Mouse (Mus musculus) 416B (cell line): ENCODE measurements at regions not wholly inside any gene's neighbourhood (a gene's known extent, or its start where the extent isn't known, plus 50 kb on each side); places are given as distances from the start of the nearest gene placed in this dataset.
A peak's percentile ranks its signal among the peaks of the same experiment; 100 is the strongest.

ENCODE experiments used
- DNase-seq: peaks from one replicate; pipeline ENCODE4 v3.0.0; 2011; ENCODE audit warnings: low read depth

DNA sequence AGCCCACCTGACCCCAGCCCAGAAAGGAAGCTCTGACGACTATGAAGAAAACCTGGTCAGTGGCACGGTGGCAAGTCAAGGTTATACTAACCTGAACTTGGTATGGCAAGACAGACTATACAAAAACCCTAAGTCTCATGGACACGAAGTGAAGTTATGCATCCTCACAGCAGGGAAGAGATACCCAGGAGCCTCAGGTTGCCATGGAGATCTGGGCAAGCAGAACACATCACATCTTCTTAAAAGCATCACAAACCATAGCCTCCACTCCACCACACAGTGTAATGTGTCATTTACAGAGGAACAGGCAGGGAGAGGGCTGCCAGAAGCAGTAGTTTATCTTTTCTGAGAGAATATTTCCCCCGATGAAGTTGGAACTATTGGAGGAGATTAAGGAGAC lies 146.5 kb downstream of the Slc39a8 start:
- DNase-seq = no peak

DNA sequence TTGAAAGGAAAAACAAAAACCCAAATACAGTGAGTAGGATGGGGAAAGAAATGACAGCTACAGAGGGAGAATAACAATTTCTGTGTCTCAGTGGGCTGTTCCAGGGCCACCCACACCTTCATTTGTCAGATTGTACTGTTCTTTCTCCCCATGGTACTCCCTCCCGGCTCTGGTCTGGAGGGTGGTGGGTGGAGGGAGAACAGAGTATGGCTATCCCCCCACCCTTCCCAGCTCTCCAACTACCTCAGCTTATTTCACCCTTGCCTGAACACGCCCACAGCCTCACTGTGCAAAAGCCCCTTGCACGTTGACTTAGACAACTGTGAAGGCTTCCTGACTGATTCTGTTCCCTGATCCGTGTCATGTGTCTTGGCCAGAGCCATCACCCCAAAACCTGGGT lies 147.3 kb downstream of the Slc39a8 start:
- no peak for DNase-seq

DNA sequence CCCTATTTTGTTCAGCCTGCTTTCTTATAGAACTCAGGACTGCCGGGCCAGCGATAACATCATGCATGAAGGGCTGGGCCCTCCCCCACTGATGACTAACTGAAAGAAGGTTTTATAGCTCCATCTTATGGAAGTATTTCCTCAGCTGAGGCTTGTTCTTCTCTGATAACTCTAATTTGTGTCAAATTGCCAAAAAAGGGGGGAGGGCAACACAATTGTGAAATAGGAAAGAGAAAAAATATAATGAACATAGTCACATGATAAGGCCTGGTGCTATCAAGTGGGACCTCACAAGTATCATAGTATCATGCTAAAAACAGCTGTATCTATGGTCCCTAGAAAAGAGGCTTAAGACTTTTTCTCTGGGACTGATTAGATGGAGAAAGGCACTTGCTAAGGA lies 148.2 kb downstream of the Slc39a8 start:
- peak; percentile 28 for DNase-seq

DNA sequence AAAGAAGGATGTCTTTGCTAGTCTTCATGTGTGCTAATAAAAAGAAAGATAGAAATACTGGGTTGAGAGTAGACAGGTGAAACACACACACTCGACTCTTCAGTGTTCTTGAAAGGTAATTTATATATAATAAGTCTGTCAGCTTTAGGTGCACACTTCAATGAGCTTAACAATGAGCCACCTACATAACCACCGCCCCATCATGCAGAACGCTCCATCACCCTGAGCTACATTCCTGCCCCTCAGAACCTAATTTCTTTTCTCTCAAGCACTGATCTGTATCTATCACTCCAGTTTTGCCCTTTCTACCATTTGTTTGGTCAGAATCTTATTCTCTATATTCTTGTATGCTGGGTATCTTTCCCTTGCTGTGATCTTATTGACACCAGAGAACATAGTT lies 148.8 kb downstream of the Slc39a8 start:
- DNase-seq = no peak

DNA sequence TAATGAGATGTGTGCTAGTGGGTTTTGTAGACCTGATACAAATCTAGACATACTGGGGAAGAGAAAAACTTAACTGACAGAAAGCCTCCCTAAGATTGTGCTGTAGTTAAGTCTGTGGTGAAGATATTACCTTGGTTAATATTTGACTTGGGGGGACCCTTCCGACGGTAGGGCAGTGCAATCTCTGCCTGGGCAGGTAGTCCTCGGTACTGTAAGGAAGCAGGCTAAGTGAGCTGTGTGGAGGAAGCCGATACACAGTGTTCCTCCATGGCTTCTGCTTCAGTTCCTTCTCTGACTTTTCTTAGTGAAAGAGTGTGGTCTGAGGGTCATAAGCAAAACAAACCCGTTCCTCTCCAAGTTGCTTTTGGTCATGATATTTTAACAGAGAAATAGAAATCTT lies 149.7 kb downstream of the Slc39a8 start:
- no peak for DNase-seq

DNA sequence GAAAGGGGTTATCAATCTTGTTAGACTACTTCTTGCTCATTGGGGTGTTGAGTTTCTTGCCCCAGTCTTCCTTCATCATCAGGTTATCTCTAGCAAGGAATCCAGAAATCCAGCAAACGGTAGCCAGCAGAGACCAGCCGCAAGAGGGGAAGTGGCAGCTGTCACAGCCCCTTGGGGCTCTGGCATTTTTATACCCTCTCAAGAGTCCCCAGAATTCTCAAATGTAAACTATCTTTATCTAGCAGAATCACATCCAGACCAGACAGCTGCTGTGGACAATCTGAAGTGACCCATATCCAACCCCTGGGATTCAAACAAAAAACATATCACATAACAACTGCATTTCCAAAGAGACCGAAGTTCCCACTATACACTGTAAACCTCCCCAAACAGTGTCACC lies 162.1 kb downstream of the Slc39a8 start:
- no peak for DNase-seq

DNA sequence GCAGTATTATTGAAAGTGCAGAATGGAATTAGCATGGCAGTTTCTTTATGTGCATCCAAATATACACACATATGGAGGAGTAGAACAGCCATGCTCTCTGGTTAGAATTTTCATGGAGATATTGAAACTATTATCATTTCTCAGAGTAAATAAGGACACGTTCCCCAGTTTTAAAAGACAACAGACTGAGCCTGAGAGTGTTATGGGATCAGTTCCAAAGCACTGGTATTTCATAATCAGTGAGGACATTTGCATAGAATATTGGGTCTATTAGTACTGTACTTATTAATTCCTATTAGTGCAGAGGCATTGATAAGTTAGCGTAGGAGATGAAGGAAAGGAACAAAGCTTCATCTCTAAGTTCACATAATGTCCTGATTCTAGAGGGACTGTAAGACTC lies 164.2 kb downstream of the Slc39a8 start:
- DNase-seq = no peak

DNA sequence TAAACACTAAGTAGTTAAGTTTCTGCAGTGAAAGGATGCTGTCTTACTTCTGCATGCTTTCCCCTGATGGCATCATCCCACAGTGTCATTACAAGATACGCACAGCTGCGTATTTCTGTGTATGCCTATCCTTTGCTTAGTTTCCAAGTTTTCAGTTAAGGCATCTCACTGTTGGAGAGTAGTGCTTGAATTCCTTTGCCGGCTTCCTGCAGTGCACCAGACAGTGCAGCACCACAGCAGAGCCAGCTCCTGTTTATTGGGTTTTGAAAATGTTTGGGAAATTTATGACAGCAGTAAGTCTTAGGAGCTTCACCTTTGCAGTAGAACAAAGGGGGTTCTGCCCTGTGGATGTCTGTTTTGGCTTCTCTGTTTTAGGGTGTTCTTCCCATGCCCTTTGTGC lies 165.3 kb downstream of the Slc39a8 start:
- no peak for DNase-seq

DNA sequence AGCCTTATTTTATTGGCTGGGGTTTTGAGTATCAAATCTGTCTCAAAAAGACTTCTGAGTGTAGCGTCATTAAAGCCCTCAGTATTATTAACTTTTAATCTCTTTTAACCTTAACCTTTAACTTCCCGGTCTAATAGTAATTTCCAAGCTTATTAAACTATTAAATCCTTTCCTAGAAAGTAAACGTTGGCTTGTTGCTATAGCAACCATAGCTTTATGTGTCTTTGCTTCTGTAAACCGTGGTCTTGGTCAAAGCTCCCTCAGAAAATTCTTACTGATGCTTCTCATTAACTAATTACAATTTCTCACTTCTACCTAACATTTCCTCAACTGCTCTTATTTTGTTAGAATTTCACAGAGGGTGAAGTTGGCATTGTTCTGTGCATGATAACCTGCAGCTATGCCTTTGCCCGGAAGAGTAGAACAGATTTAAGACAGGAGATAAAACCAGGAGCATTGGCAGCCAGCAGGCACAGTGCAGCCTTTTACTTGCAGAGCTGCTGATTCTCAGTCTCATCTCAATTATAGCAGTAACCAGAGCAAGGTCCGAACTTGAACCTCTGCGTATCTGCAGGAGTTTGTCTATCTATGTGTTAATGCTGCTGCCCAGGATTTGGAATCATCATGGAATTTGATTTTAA lies 165.9 kb downstream of the Slc39a8 start:
- no peak for DNase-seq

DNA sequence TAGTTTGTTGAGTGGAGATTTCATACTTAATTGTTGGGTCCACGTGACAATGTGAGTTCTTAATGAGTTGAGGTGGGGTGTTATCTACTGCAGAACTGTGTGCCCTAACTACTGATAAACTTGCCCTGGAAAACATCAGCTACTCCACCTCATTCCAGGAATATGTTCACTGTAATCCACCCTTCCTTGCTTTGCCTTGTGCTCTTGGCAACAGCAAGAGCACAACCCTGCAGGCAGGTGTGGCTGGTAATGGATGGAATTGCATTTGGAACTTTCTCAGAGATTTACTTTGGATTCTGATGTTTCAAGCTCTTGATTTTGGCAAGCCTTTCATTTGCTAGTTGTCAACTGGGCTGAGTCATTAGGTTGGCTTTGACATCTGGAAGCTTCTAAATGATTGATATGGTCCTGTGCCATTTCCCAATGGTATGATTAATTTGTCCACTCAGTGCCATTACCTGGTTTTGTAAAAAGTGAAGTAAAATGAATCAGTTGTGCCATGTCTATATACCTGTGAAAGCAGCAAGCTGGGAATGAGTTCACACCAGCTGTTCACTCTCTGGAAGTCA lies 175.6 kb downstream of the Slc39a8 start:
- no peak for DNase-seq
